Mouse (Mus musculus): ENCODE data around the gene Snx33.

DNA sequence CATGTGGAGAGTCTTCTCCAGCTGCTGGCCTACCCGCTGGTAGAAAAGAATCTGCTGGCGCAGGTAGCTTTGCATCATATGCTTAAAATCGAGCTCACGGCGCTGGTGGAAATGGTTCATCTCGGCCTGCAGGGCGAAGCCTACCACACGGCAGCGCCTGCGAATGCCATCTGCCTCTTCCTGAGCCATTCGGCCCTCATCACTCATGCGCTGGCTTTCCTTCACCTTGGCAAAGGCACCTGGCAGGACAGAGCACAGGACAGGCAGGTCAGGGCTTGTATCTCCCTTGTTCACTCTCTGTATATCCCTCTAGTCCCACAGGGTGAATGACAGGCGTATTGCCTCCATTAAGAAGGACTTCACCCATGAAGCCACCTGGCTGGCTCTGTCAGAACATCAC lies 9.7 kb downstream of the Snx33 start:
- TF ChIP-seq MEF2A (IDR thresholded peaks at IDR 0.05; ENCODE audit: borderline replicate concordance, low read depth, low read length), result no peak
- no peak for TF ChIP-seq MXI1 (IDR thresholded peaks at IDR 0.05; ENCODE audit: low read depth, low read length)
- TF ChIP-seq EP300 (IDR thresholded peaks at IDR 0.05; ENCODE audit: low read length), result no peak
- TF ChIP-seq E2F4 (IDR thresholded peaks at IDR 0.05; ENCODE audit: insufficient replicate concordance, low read depth, low read length), result no peak
- TF ChIP-seq POLR2A (IDR thresholded peaks at IDR 0.05; ENCODE audit: low read depth, low read length), result no peak

All from CH12.LX (cell line).